8 mouse cellular contexts compared by ENCODE assay signal in the genomic region with DNA sequence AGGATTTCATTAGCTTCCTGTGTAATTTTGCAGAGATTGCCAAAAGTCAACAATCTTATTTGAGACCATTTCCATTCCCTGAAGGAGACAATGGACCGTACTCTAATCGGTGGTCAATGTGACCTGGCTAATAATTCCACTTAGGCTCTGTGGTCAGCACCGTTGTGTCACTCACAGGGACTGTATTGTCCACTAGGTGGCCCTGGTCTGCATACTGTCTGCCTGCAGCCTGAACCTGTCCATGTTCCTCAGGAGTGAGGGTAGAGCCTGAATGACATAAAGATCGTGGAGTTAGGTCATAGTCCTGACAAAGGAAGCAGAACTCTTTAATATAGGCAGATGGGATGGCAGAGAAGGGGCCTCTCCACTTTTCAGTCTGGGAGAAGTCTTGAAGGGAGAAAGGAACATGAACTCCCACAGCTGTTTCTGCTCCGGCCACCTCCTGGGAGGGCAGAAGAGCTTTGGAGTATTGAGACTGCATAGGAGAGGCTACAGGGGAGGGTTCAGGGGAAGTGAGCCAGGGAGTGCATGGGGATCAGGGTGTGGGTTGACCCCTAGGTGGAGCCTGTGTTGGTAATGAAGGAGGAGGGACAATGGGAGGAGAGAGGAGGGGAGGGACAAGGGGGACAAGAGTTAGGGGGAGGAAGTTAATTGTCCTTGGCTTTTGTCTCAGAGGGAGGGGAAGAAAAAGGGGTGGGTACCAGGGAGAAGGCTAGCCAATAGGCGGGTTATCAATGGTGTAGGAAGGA. TPM values are rescaled to one million over a fixed set of nuclear protein-coding genes. Genes with fewer than 3 reads are reported as not detected.
A peak's percentile ranks its signal among the peaks of the same experiment; 100 is the strongest.
DNase-seq lines count a peak whose midpoint lies in the region.

No protein-coding gene starts in this region.

- DNase-seq in cerebellum, postnatal 25 days = peak; percentile 16 to 66
- no peak for DNase-seq in cerebellum, adult 9-10 months
- DNase-seq in 3T3-L1 (ENCODE audit: low read depth, low spot score) = peak; percentile 16
- peak; percentile 66 for DNase-seq in adrenal gland, postnatal 14 days
- peak; percentile 48 for DNase-seq in kidney, postnatal 14 days
- DNase-seq in retina, embryonic 14.5 days (ENCODE audit: low spot score) = peak; percentile 62
- no peak for DNase-seq in T-cell, adult 2 months (ENCODE audit: low spot score)
- DNase-seq in thymus, postnatal 10 days (ENCODE audit: low spot score in 2 of 2) = no peak

RNA-seq across cellular contexts. Expression of gene Srprb, which starts 27.0 kb away (rescaled TPM):
- total RNA-seq in adrenal gland, postnatal 14 days (2021) = 27.0 and 32.0 TPM in 2 replicates

RNA-seq across cellular contexts. Expression of gene Gm20425, which starts 55.2 kb away (rescaled TPM):
- total RNA-seq in adrenal gland, postnatal 14 days (2021) = 15.2 and 22.4 TPM in 2 replicates

RNA-seq across cellular contexts. Expression of gene Trf, which starts 55.3 kb away (rescaled TPM):
- total RNA-seq in adrenal gland, postnatal 14 days (2021) = 247 and 3,461 TPM in 2 replicates

Comparison
In these comparisons a context has a peak if more than half of its experiments do, and no peak if none do; other contexts are left out.
1. DNase-seq: peak in cerebellum, postnatal 25 days (2 of 2), 3T3-L1 (single experiment), adrenal gland, postnatal 14 days (single experiment), kidney, postnatal 14 days (single experiment) and retina, embryonic 14.5 days (single experiment); none in cerebellum, adult 9-10 months (single experiment), T-cell, adult 2 months (single experiment) and thymus, postnatal 10 days (0 of 2).